Mouse (Mus musculus) heart, embryonic 15.5 days (tissue): Measurements from ENCODE around the gene Serpind1. TPM values are rescaled to one million over a fixed set of nuclear protein-coding genes. Genes with fewer than 3 reads are reported as not detected.

Experiments used
- ATAC-seq: fragments of 200-750 bp; cut with Nextera tagmentation; replicated peaks from 2 replicates; pipeline ENCODE4 v1.8.0; 2017; ENCODE audit warnings: low read depth, moderate TSS enrichment; ENCODE audit not compliant: insufficient number of reproducible peaks, insufficient read depth, low FRiP score
- H3K27ac ChIP-seq: fragments of 300-500 bp; sonication (generic); 2 replicates; pipeline ENCODE4 v1.5.1; 2015; ENCODE audit warnings: mild to moderate bottlenecking, inconsistent platforms
- H3K27me3 ChIP-seq: fragments of 300-500 bp; sonication (generic); 2 replicates; pipeline ENCODE4 v1.6.1; 2015; ENCODE audit warnings: inconsistent platforms
- H3K36me3 ChIP-seq: fragments of 300-500 bp; sonication (generic); 2 replicates; pipeline ENCODE4 v1.6.1; 2015; ENCODE audit warnings: mild to moderate bottlenecking, inconsistent platforms
- H3K4me1 ChIP-seq: fragments of 300-500 bp; sonication (generic); replicated peaks from 2 replicates; pipeline ENCODE4 v1.6.1; 2015; ENCODE audit warnings: inconsistent platforms
- H3K4me2 ChIP-seq: fragments of 300-500 bp; sonication (generic); 2 replicates; pipeline ENCODE4 v1.6.1; 2015; ENCODE audit warnings: inconsistent platforms, mild to moderate bottlenecking, moderate library complexity
- H3K4me3 ChIP-seq: fragments of 300-500 bp; sonication (generic); 2 replicates; pipeline ENCODE4 v1.5.1; 2015; ENCODE audit warnings: mild to moderate bottlenecking, inconsistent platforms
- H3K9ac ChIP-seq: fragments of 300-500 bp; sonication (generic); 2 replicates; pipeline ENCODE4 v1.6.1; 2015; ENCODE audit warnings: mild to moderate bottlenecking, inconsistent platforms
- H3K9me3 ChIP-seq: fragments of 300-500 bp; sonication (generic); replicated peaks from 2 replicates; pipeline ENCODE4 v1.6.1; 2016; ENCODE audit warnings: inconsistent platforms
- WGBS: fragments of 180-500 bp; shearing (Covaris S2); methylation state at CpG from one replicate; pipeline ENCODE4 v1.1.7; 2015; ENCODE audit warnings: mixed read lengths; 5-methylcytosine and 5-hydroxymethylcytosine counted together
- polyA plus RNA-seq: library from polyadenylated mRNA; unstranded; fragments of >200 nt; fragmentation: Nextera tagmentation; extraction: Ambion mirVana; gene quantifications from 2 replicates; pipeline ENCODE4 v1.2.1, GENCODE M21; 2015

Gene Serpind1
- polyA plus RNA-seq, 1 experiment from 2014 or later = 0.35 TPM

GRCm38 (mm10) chr16:17356031-17356430, 24.9 kb downstream of the Serpind1 start:
- no peak for ATAC-seq
- no peaks in the 10 kb centered on the region for H3K4me1 ChIP-seq
- H3K4me2 ChIP-seq = no peak overlapping the region
- H3K27me3 ChIP-seq = no peaks in the 10 kb centered on the region
- H3K9me3 ChIP-seq = no peaks in the 10 kb centered on the region
- H3K9ac ChIP-seq = no peak overlapping the region
- WGBS = 83% methylated on average over 6 of the region's 6 CpGs
- H3K4me3 ChIP-seq = no peak overlapping the region
- no peak overlapping the region for H3K27ac ChIP-seq
- H3K36me3 ChIP-seq = peaks cover 66% of the 10 kb centered on the region

DNA sequence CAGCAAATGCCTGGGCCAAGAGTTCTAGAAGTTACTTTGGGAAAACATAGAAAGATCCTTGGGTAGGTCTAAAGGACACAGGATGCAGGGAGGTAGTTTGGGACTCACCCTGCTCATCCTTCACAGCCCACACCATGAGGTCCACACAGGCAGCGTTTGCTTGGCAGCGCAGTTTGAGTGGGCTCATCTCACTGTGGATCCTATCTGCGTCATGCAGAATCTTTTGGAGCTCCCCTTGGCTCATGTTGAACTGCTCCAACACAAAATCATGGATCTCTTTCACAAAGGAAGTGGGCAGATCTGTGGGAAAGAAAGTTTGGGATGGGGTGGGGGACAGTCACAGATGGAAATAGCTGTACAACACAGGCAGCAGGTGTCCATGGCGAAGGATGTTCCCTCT, 27.6 kb downstream of the Serpind1 start:
- Histone ChIP-seq H3K9me3 (no peaks in the 10 kb centered on the region), H3K4me3 (no peak overlapping the region), H3K9ac (no peak overlapping the region), H3K4me1 (no peaks in the 10 kb centered on the region), H3K36me3 (peaks cover 49% of the 10 kb centered on the region), H3K27me3 (no peaks in the 10 kb centered on the region), H3K4me2 (no peak overlapping the region), H3K27ac (no peak overlapping the region)
- ATAC-seq = no peak
- 94% methylated on average over 4 of the region's 4 CpGs for WGBS

- Histone ChIP-seq H3K27me3 (no peaks in the 10 kb centered on the region), H3K4me3 (no peak overlapping the region), H3K9me3 (no peaks in the 10 kb centered on the region), H3K4me2 (no peak overlapping the region), H3K36me3 (peaks cover 23% of the 10 kb centered on the region), H3K4me1 (0 out of 2 replicates have a peak, but pooled peaks cover 3% of the 10 kb centered on the region), H3K9ac (no peak overlapping the region), H3K27ac (no peak overlapping the region)
- 53% methylated on average over 4 of the region's 4 CpGs for WGBS
- no peak for ATAC-seq
Observed at GRCm38 (mm10) chr16:17382306-17382705, 51.1 kb downstream of the Serpind1 start.

- no peak for ATAC-seq
- Histone ChIP-seq H3K4me1 (0 out of 2 replicates have a peak, but pooled peaks cover 3% of the 10 kb centered on the region), H3K4me3 (no peak overlapping the region), H3K36me3 (peaks cover 12% of the 10 kb centered on the region; the same call in 1 of the 2 replicates), H3K4me2 (no peak overlapping the region), H3K27ac (no peak overlapping the region), H3K9me3 (no peaks in the 10 kb centered on the region), H3K9ac (no peak overlapping the region), H3K27me3 (no peaks in the 10 kb centered on the region)
- 90% methylated on average over 2 of the region's 2 CpGs for WGBS
Observed at GRCm38 (mm10) chr16:17383594-17384326, 52.6 kb downstream of the Serpind1 start.

DNA sequence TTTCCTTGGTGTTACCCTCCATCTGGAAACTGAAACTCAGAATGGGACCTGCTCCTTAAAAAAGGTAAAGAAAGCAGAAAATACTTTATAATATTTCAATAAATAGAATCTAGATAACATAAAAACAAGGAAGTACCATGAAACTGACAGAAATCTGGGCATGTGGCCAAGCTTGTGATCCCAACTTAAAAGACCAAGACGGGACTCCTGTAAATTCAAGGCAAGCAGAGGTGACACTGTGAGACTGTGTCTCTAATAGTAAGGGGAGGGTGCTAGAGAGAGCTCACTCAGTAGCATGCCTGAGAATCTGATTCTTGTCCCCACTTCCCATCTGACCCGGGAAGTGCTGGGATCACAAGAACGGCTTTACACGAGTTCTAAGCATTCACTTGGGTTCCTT, 61.6 kb downstream of the Serpind1 start:
- Histone ChIP-seq H3K4me3 (no peak overlapping the region), H3K9me3 (no peaks in the 10 kb centered on the region), H3K36me3 (peaks cover 15% of the 10 kb centered on the region; the same call in 1 of the 2 replicates), H3K9ac (no peak overlapping the region), H3K27me3 (no peaks in the 10 kb centered on the region), H3K27ac (no peak overlapping the region), H3K4me1 (no peaks in the 10 kb centered on the region), H3K4me2 (no peak overlapping the region)
- WGBS = 54% methylated on average over 4 of the region's 4 CpGs
- ATAC-seq = no peak

Other genes starting within 250 kb of the Serpind1 start
- gene Ppil2, start 220.1 kb upstream of the Serpind1 start, polyA plus RNA-seq = 89.8 and 106 TPM in 2 replicates
- 13.2 and 18.4 TPM in 2 replicates for gene 2610318N02Rik, start 206.2 kb upstream of the Serpind1 start, polyA plus RNA-seq
- gene Sdf2l1, start 199.0 kb upstream of the Serpind1 start, polyA plus RNA-seq = 41.7 and 58.8 TPM in 2 replicates
- 4.5 and 6.6 TPM in 2 replicates for gene Ydjc, start 186.8 kb upstream of the Serpind1 start, polyA plus RNA-seq
- gene Ccdc116, start 184.1 kb upstream of the Serpind1 start, polyA plus RNA-seq = 0.16 and 0.34 TPM in 2 replicates
- 255 and 264 TPM in 2 replicates for gene Ube2l3, start 128.7 kb upstream of the Serpind1 start, polyA plus RNA-seq
- gene Rimbp3, start 122.8 kb upstream of the Serpind1 start, polyA plus RNA-seq = 0.13 and 0.30 TPM in 2 replicates
- gene Hic2, start 97.8 kb upstream of the Serpind1 start, polyA plus RNA-seq = 3.2 and 4.0 TPM in 2 replicates
- 9.2 and 11.6 TPM in 2 replicates for gene Tmem191c, start 55.3 kb upstream of the Serpind1 start, polyA plus RNA-seq
- 10.7 and 11.5 TPM in 2 replicates for gene Snap29, start 74.6 kb downstream of the Serpind1 start, polyA plus RNA-seq
- gene Pi4ka, start 74.9 kb downstream of the Serpind1 start, polyA plus RNA-seq = 28.1 and 31.1 TPM in 2 replicates
- gene Crkl, start 120.6 kb downstream of the Serpind1 start, polyA plus RNA-seq = 40.6 and 46.3 TPM in 2 replicates
- gene Aifm3, start 158.2 kb downstream of the Serpind1 start, polyA plus RNA-seq = 0.91 and 1.6 TPM in 2 replicates
- 45.6 and 60.6 TPM in 2 replicates for gene Lztr1, start 177.3 kb downstream of the Serpind1 start, polyA plus RNA-seq
- gene Thap7, start 199.8 kb downstream of the Serpind1 start, polyA plus RNA-seq = 29.5 and 38.7 TPM in 2 replicates
- 0.19 and 0.36 TPM in 2 replicates for gene Lrrc74b, start 229.9 kb downstream of the Serpind1 start, polyA plus RNA-seq
- gene P2rx6, start 230.5 kb downstream of the Serpind1 start, polyA plus RNA-seq = 0.60 and 0.80 TPM in 2 replicates